In the genomic region with DNA sequence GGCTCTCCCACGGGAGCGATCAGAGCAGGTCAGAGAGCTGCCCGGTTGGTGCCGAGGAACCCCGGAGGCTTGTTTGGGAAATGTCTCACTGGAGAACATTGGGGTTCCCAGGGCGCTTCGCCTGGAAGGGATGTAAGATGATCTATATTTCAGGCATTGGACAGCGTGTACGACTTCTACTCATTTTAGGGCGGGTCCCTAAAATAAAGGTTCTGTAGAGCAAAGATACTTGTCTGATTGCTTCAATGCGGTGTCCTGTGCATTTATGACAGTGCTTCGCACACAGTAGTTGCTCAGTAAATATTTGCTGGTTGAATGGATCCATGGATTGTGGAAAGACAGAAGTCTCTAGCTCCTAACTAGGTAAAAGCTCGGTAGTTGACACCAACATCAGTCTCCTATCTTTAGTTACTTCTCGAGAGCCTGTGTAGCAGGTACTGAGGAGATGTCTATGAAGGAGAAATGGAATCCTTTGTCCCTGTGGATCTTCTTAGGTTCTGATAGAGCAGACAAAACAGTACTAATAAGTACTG, we compare ENCODE assay signal across 8 mouse cellular contexts. TPM values are rescaled to one million over a fixed set of nuclear protein-coding genes. Genes with fewer than 3 reads are reported as not detected.
DNase-seq lines count a peak whose midpoint lies in the region; ATAC-seq and TF ChIP-seq lines count a peak whose summit lies in the region.

No protein-coding gene starts in this region.

- intact Hi-C loops in gastrocnemius, adult 2 months (cut with DNase I): no loop called here
- intact Hi-C loops in gastrocnemius, postnatal 36 days (cut with DNase I): no loop called here

- H3K27ac ChIP-seq in gastrocnemius, adult 2 months: peak overlapping the region; percentile 98
- 0 out of 2 replicates have a peak overlapping the region, but pooled peaks have one; percentile 27 for H3K27ac ChIP-seq in forebrain, embryonic 14.5 days (ENCODE audit: low read depth, low read length)
- H3K27ac ChIP-seq in liver, embryonic 16.5 days (ENCODE audit: low read length): peak overlapping the region; percentile 82

- no peak for TF ChIP-seq CTCF in gastrocnemius, adult 2 months (IDR thresholded peaks at IDR 0.05)
- TF ChIP-seq CTCF in E14TG2a.4 (conservative IDR thresholded peaks at IDR 0.05; ENCODE audit: low read length): no peak

- H3K9me3 ChIP-seq in E14TG2a.4 (ENCODE audit: low read length): no peaks in the 10 kb centered on the region
- H3K9me3 ChIP-seq in forebrain, embryonic 14.5 days (replicated peaks; ENCODE audit: control insufficient read depth, low read length): no peaks in the 10 kb centered on the region
- H3K9me3 ChIP-seq in liver, embryonic 16.5 days (replicated peaks; ENCODE audit: control insufficient read depth, low read length): no peaks in the 10 kb centered on the region

- peak overlapping the region; percentile 76 for H3K9ac ChIP-seq in forebrain, embryonic 14.5 days (ENCODE audit: low read length)
- H3K9ac ChIP-seq in liver, embryonic 16.5 days (ENCODE audit: low read depth, low read length): peak overlapping the region; percentile 91

- peak overlapping the region; percentile 99 for H3K4me3 ChIP-seq in gastrocnemius, adult 2 months
- peak overlapping the region; percentile 95 for H3K4me3 ChIP-seq in E14TG2a.4 (replicated peaks; ENCODE audit: low read length)
- H3K4me3 ChIP-seq in forebrain, embryonic 14.5 days (ENCODE audit: low read depth, low read length): peak overlapping the region; percentile 72
- H3K4me3 ChIP-seq in liver, embryonic 16.5 days (ENCODE audit: low read depth, low read length): peak overlapping the region; percentile 90

- peaks cover 8% of the 10 kb centered on the region for H3K36me3 ChIP-seq in E14TG2a.4 (ENCODE audit: insufficient read depth, low read length)
- H3K36me3 ChIP-seq in forebrain, embryonic 14.5 days (ENCODE audit: control insufficient read depth, insufficient read depth, low read length): no peaks in the 10 kb centered on the region
- no peaks in the 10 kb centered on the region for H3K36me3 ChIP-seq in liver, embryonic 16.5 days (ENCODE audit: control insufficient read depth, insufficient read depth)

- H3K4me1 ChIP-seq in E14TG2a.4 (replicated peaks; ENCODE audit: low read depth, low read length): peaks cover 33% of the 10 kb centered on the region
- H3K4me1 ChIP-seq in forebrain, embryonic 14.5 days (ENCODE audit: control insufficient read depth, insufficient read depth, low read length): peaks cover 4% of the 10 kb centered on the region; the same call in 1 of the 2 replicates
- peaks cover 27% of the 10 kb centered on the region for H3K4me1 ChIP-seq in liver, embryonic 16.5 days (ENCODE audit: control insufficient read depth, low read depth, low read length)

- DNase-seq in gastrocnemius, adult 2 months: no peak
- DNase-seq in gastrocnemius, postnatal 36 days: no peak
- DNase-seq in forebrain, embryonic 14.5 days (ENCODE audit: low spot score): no peak
- DNase-seq in layer of hippocampus, adult 9-11 months: no peak
- no peak for DNase-seq in kidney, postnatal 4 days
- no peak for DNase-seq in adrenal gland, adult 2 months

- H3K4me2 ChIP-seq in forebrain, embryonic 14.5 days (ENCODE audit: low read length): peak overlapping the region; percentile 83
- peak overlapping the region; percentile 94 for H3K4me2 ChIP-seq in liver, embryonic 16.5 days (ENCODE audit: low read depth, low read length)

- H3K27me3 ChIP-seq in E14TG2a.4 (ENCODE audit: insufficient read depth, low read length): no peaks in the 10 kb centered on the region
- H3K27me3 ChIP-seq in forebrain, embryonic 14.5 days (replicated peaks; ENCODE audit: control insufficient read depth, insufficient read depth, low read length): no peaks in the 10 kb centered on the region
- H3K27me3 ChIP-seq in liver, embryonic 16.5 days (ENCODE audit: control insufficient read depth, insufficient read depth, low read depth, low read length): no peaks in the 10 kb centered on the region; the same call in none of the 2 replicates

- ATAC-seq in forebrain, embryonic 14.5 days: no peak
- ATAC-seq in liver, embryonic 16.5 days (ENCODE audit: low read depth): peak; percentile 26

- WGBS in forebrain, embryonic 14.5 days: 30% methylated on average over 14 of the region's 14 CpGs
- WGBS in liver, embryonic 16.5 days (ENCODE audit: insufficient replicate concordance): 7% methylated on average over 14 of the region's 14 CpGs

RNA-seq across cellular contexts. Expression of gene Arfgef2, which starts 0.9 kb away (rescaled TPM):
- 10 to 100 TPM; 24.9 to 30.9 TPM for total RNA-seq in gastrocnemius, adult 2 months (2021)
- 10 to 100 TPM; 24.3 to 27.5 TPM for total RNA-seq in gastrocnemius, postnatal 36 days (2021)
- 2.6 and 3.4 TPM in 2 replicates for polyA plus RNA-seq in forebrain, embryonic 14.5 days (2014; fragmentation: Nextera tagmentation; extraction: Ambion mirVana)
- polyA plus RNA-seq in liver, embryonic 16.5 days (2015; fragmentation: Nextera tagmentation; extraction: Ambion mirVana): 4.1 and 4.2 TPM in 2 replicates
- 10 to 100 TPM; 64.3 to 80.6 TPM for total RNA-seq in adrenal gland, adult 2 months (2021)
- polyA plus RNA-seq in adrenal gland, adult 2 months (2012; rRNA removed): 16.8 and 21.8 TPM in 2 replicates

RNA-seq across cellular contexts. Expression of gene Trp53rkb, which starts 13.9 kb away (rescaled TPM):
- total RNA-seq in gastrocnemius, adult 2 months (2021): 1 to 10 TPM; 2.2 to 3.1 TPM
- 1 to 10 TPM; 2.6 to 2.8 TPM for total RNA-seq in gastrocnemius, postnatal 36 days (2021)
- polyA plus RNA-seq in forebrain, embryonic 14.5 days (2014; fragmentation: Nextera tagmentation; extraction: Ambion mirVana): 9.1 and 9.4 TPM in 2 replicates
- 1.8 and 2.5 TPM in 2 replicates for polyA plus RNA-seq in liver, embryonic 16.5 days (2015; fragmentation: Nextera tagmentation; extraction: Ambion mirVana)
- total RNA-seq in adrenal gland, adult 2 months (2021): 1 to 10 TPM; 3.6 to 3.9 TPM
- 2.7 and 4.5 TPM in 2 replicates for polyA plus RNA-seq in adrenal gland, adult 2 months (2012; rRNA removed)

Comparison
In these comparisons a context has a peak if more than half of its experiments do, and no peak if none do; other contexts are left out.
1. H3K27ac ChIP-seq: peak in every context shown above with its lines; median percentile 98 in gastrocnemius, adult 2 months; 82 in liver, embryonic 16.5 days; 27 in forebrain, embryonic 14.5 days.